Mouse (Mus musculus): ENCODE measurements around the gene 4930452B06Rik.

DNA sequence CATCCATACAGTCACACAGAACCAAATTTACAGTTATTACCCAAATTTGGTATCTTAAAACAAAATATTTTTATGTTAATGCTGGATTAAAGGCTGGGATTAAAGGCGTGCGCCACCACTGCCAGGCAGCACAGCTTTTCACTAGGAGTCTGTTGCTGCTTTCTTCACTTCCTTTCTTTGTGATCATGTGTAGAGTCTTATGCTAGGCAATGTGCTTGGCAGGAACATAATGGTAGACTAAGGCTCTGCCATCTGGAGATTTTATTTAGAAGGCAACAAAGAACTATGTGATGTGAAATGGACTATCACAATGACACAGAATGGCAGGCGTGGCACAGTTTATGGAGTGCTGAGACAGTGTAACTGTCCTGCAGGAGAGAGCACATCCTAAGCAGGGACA is 162.7 kb downstream of the 4930452B06Rik start:
- TF ChIP-seq CTCF (IDR thresholded peaks at IDR 0.05; ENCODE audit: extremely low read depth, insufficient read depth, low read length), result no peak
- TF ChIP-seq POLR2A (IDR thresholded peaks at IDR 0.05; ENCODE audit: extremely low read depth, insufficient read depth, low read length), result no peak

Measured in cortical plate, adult 2 months (tissue).